Mouse (Mus musculus) thymus, postnatal 25 days (tissue): ENCODE results near the gene Popdc3.
A peak's percentile ranks its signal among the peaks of the same experiment; 100 is the strongest.
"Not testable (repeated sequence)": the region's sequence is repeated elsewhere in the genome, so short reads cannot be mapped to it uniquely, and the experiment has no call there.

ENCODE experiments used
- DNase-seq: peaks from one replicate; pipeline ENCODE4 v3.0.0; 2022

The Popdc3 gene

DNA sequence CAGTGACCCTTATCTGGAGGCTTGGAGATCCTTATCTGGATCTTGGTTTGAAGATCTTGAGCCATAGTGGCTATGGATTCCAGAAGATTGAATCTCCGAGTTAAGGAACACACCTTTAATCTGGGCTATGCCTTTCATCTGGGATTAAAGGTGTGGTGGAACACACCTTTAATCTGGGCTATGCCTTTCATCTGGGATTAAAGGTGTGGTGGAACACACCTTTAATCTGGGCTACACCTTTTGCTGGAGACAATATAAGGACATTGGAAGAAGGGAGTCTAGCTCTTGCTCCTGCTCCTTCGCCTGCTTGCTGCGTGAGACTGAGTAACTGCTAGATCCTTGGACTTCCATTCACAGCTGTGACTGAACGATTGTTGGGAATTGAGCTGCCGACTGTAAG lies at the start of gene Popdc3:
Gene Popdc3 (plus strand): TSS at position 301 of the 400 bp plus-strand sequence.
- not testable (repeated sequence) for DNase-seq

DNA sequence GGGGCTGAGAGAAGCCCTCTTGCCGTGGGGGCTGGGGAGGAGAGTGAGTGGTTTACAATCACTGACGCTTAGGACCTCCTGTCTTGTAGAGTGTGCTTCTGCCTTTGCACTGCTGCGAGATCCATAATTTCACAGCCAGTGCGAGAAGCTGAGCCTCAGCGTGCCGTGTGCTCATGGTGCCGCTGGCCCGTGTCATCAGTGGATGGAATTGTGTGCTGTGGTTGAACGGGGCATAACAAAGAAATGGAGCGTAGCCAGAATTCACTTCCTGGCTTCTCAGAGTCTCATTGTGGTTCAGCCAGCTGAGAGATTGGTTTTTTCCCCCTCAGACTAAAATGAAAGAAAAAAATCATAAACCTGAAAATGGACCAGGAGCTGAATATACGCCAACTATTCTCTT lies 48.8 kb upstream of the Popdc3 start:
- DNase-seq = no peak

DNA sequence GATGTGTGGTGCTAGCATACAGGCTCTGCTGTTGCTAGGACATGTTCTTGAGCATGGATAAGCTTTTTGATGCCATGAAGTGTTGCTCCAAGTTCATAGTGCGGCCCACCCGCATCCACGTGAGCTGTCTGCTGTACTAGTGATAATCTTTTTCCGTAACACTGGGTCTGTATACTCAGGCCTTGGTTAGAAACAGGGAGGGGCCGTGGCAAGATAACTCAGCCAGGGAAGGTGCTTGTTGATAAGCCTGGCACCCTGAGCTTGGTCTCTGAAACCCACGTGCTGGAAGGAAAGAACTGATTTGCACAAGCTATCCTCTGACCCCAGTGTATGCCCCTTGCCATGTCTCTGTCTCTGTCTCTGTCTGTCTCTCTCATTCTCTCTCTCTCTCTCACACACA lies 47.9 kb upstream of the Popdc3 start:
- no peak for DNase-seq

- peak; percentile 69 for DNase-seq
These were observed 45.5 kb upstream of the Popdc3 start for GRCm38 (mm10) chr10:45132371-45132770.

GRCm38 (mm10) chr10:45136806-45137205 lies 41.1 kb upstream of the Popdc3 start:
- no peak for DNase-seq

DNA sequence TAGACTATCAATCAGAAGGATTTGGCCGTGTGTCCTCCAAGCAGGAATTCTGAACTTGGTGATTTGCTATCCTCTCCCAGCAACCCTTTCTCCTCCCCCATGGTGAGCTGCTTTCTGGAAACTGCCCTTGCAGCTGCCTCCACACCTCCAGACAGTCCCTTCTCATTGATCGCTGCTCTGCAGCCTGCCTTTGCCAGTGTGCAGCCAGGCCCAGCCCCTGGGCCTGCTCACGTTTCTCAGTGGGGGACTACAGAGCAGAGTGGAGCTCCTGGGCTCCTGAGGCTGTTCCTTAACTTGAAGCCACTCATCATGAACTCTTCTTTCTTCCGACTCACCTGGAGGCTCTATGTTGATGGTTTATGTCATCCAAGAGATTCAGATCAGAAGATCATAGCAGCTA lies 38.0 kb upstream of the Popdc3 start:
- no peak for DNase-seq

DNA sequence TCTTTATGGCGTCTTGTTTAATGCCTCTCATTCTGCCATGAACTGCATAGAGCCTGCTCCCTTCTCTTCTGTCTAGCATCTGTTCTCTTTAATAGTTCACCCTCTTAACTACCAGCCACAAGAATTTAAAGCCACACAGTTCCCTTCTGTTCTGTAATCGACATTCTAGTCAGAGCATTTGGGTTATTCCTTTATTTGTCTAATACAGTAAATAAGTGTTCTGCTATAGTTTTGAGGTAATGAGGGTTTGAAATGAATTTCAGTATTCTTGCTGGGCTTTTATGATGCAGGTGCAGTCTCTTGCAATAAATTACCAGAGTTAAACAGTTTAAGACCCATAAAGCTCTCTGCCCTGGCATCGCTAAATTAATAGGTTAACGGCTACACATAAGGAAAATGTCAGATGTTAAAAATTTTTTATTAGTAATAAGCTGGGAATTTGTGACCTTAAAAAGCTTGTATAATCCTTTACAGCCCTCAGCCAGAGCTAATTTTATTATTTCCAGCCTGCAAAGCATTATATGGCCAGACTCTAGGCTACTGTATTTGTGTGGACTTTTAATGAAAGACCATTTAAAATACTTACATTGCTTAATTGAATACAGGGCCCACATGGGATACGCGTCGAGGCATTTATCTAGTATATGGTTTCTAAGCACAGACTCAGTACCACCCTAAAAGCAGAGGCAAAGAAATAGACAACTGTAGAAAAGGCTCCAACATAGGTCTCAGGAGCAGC lies 37.3 kb upstream of the Popdc3 start:
- no peak for DNase-seq

GRCm38 (mm10) chr10:45142359-45142758 lies 35.5 kb upstream of the Popdc3 start:
- DNase-seq = no peak

DNA sequence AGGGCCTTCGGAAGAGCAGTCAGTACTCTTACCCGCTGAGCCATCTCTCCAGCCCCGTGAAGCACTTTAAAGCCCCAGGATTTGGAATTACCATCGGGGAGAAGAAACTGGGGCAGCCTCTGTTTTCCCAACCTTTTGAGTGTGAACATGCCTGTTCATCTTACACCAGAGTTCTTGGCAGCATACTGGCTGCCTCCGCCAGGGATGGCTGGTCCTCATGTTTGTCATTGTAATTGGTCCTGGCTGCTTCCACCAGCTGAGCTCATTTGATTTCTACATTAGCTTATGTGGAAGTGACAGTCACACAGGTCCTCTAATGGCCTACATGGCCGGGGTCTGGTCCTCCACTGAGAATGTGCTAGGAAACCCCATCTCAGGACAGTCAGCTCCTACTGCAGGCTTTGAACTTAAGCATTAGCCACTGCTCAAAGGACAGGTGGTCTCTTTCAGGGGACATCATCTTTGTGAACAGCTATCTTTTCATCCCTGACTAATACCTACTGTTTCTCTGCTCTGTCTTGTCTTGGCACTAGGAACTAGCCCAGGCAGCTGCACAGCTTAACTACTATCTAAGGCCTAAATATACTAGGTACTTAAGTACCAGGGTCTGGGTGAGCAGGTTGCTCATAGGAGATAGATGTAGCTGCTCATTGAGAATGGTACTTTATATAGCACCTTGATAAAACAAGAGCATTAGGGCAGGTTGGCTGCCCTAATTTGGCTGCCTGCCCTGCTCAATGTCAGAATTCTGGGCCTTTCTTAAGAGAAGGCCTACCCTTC lies 33.7 kb upstream of the Popdc3 start:
- DNase-seq = no peak

- DNase-seq = no peak
These were observed 31.1 kb upstream of the Popdc3 start for GRCm38 (mm10) chr10:45146821-45147220.

DNA sequence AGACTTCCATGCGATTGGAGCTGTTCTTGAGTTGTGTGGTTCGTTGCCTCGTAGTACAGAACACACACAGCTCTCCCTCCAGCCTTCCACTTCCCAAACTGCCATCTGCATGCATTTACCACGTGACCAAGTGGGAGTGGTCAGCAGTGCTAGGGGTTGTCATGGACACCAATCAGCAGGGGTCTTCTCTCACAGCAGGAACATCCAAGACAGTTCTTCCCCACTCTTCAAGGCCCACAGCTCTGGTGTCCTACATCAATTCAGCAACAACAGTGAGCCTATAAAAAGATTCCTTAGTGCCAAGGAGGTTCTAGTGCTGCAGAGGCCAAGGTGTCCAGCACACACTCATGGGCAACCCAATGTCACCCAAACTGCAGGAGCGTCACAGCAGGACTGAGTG lies 26.8 kb upstream of the Popdc3 start:
- no peak for DNase-seq

GRCm38 (mm10) chr10:45151771-45152692 lies 25.9 kb upstream of the Popdc3 start:
- DNase-seq = no peak

GRCm38 (mm10) chr10:45154557-45155060 lies 23.3 kb upstream of the Popdc3 start:
- DNase-seq = no peak

DNA sequence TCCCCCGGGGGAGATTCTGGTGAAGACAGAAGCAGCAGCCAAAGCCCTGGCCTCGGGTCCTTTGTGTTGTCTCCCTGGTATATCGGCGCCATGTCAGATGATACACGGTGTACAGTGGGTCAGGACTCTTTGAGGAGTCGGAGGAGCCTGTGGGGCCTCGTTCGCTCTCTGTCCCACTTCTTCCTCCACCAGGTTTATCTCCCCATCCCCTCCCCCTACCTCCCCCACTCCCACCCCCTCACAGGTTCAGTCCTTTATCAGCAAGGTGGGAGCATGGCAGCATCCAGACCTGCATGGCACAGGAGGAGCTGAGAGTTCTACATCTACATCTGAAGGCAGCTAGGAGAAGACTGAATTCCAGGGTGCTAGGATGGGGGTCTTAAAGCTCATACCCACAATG lies 12.0 kb upstream of the Popdc3 start:
- DNase-seq = no peak

- no peak for DNase-seq
These were observed 4.0 kb upstream of the Popdc3 start for GRCm38 (mm10) chr10:45173927-45174326.

GRCm38 (mm10) chr10:45174345-45174744 lies 3.6 kb upstream of the Popdc3 start:
- no peak for DNase-seq

GRCm38 (mm10) chr10:45180677-45181326 lies 2.9 kb downstream of the Popdc3 start:
- no peak for DNase-seq

DNA sequence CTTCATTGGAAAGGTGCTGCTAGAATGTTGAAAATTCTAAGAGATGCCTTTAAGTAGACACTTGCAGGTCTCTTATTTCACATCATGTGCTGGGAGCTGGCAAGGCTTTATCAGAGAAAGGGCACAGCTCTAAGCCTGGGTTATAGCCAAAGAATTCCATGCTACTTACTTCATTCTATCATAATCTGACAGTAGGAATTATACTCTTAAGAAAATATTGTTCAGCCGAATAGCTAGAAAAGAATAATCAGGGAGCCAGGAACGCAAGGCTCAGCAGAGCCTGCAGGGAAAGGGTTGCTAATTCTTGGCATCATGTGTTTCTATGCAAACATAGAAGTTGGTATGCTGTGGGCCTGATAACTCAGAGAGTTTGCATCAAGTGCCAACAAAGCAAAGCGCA lies 3.4 kb downstream of the Popdc3 start:
- DNase-seq = no peak

- no peak for DNase-seq
These were observed 7.6 kb downstream of the Popdc3 start for GRCm38 (mm10) chr10:45185457-45185856.

DNA sequence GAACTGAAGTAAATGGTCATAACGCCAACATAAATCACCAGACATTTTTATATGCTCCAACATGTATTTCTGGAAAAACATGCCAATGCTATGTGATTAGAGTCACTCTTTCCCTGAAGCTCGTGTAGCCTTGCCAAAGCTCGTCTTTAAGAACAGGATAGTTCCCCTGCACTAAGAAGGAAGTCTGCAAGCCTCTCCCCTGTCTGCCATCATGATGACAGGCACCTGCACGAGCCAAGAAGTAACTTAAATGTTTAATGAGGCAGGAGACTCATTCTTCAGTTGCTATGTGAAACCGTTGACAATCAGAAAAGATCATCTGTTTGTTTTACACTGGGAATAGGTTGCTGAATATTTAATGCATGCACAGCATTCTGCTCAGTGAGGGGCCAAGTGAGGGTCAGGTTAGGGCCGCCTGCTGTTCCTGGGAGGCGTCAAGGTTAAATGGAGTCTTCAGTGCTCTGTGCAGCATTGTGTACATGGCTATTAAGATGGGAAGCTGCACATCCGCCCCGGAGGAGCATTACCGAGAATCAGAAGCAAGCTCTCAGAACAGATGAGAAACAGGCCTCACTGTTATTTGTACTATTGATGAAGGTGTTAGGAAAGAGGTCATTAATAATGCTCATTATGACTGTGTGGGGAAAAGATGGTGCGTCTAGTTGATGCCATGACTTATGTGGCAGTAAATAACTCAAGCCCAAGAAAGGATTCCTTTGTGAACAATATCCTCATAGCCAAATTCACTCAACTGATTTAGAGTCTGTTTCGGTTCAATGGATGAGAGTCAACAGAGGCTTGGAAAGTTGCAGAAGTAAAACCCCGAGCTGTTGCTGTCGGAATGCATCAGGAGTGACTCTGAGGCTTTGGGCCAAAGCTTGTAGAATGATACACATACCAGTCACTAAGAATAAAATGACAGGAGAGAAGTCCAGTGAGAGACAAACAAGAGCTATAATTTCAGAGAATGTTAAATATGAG lies 15.7 kb downstream of the Popdc3 start:
- DNase-seq = no peak

- no peak for DNase-seq
These were observed 16.6 kb downstream of the Popdc3 start for GRCm38 (mm10) chr10:45194531-45194930.
